Mouse (Mus musculus) forelimb bud, embryonic 11.5 days (tissue): ENCODE data around the gene Vmn1r24.
"Not testable (repeated sequence)": the region's sequence is repeated elsewhere in the genome, so short reads cannot be mapped to it uniquely, and the experiment has no call there.

Experiments
- DNase-seq: peaks from one replicate; pipeline ENCODE4 v3.0.0-alpha.2; 2012; ENCODE audit warnings: low read depth, low spot score

Gene Vmn1r24

GRCm38 (mm10) chr6:57961403-57961802 is at the start of gene Vmn1r24:
Gene Vmn1r24, minus strand, starts transcription at chr6:57961503.
- not testable (repeated sequence) for DNase-seq

- DNase-seq = no peak
Measured at GRCm38 (mm10) chr6:57980710-57981109, 19.4 kb upstream of the Vmn1r24 start, which contains the start of gene Vmn1r25. Gene Vmn1r25, minus strand, starts transcription at chr6:57980810.

- no peak for DNase-seq
Measured at GRCm38 (mm10) chr6:57926738-57927137, 34.6 kb downstream of the Vmn1r24 start, which contains the start of gene Vmn1r23. Gene Vmn1r23, minus strand, starts transcription at chr6:57926838.

- no peak for DNase-seq
Measured at GRCm38 (mm10) chr6:57907928-57908327, 53.4 kb downstream of the Vmn1r24 start, which contains the start of gene Vmn1r22. Gene Vmn1r22, minus strand, starts transcription at chr6:57908028.
